Mouse (Mus musculus) heart, embryonic 14.5 days (tissue): ENCODE results near the gene Foxred1. TPM values are rescaled to one million over a fixed set of nuclear protein-coding genes. Genes with fewer than 3 reads are reported as not detected.

Source experiments
- ATAC-seq: fragments of 200-750 bp; cut with Nextera tagmentation; 2 replicates; pipeline ENCODE4 v1.8.0; 2017; ENCODE audit warnings: low read depth, moderate TSS enrichment; ENCODE audit not compliant: insufficient number of reproducible peaks, insufficient read depth, low FRiP score
- H3K27ac ChIP-seq, 2 experiments: fragments of 200-500 bp in 1 of 2; fragments of 300-500 bp in 1 of 2; sonication (generic) in 1 of 2; replicated peaks in 1 of 2; 2 replicates each; pipeline ENCODE4 v1.5.1; 2012 to 2014; ENCODE audit warnings: low read depth in 2 of 2, low read length in 2 of 2, control low read depth in 1 of 2, mild to moderate bottlenecking in 1 of 2, mixed read lengths in 1 of 2; ENCODE audit not compliant: control insufficient read depth in 1 of 2, insufficient read depth in 1 of 2
- H3K27me3 ChIP-seq: fragments of 300-500 bp; sonication (generic); 2 replicates; pipeline ENCODE4 v1.6.1; 2014; ENCODE audit warnings: mild to moderate bottlenecking, low read length, control low read depth; ENCODE audit not compliant: control insufficient read depth, insufficient read depth
- H3K36me3 ChIP-seq: fragments of 300-500 bp; sonication (generic); 2 replicates; pipeline ENCODE4 v1.6.1; 2014; ENCODE audit warnings: mild to moderate bottlenecking, control low read depth, low read length, mixed read lengths; ENCODE audit not compliant: control insufficient read depth, insufficient read depth
- H3K4me1 ChIP-seq, 2 experiments: fragments of 200-500 bp in 1 of 2; fragments of 300-500 bp in 1 of 2; sonication (generic) in 1 of 2; 2 replicates each; pipeline ENCODE4 v1.6.1; 2012 to 2014; ENCODE audit warnings: low read length in 2 of 2, control low read depth in 1 of 2, mixed read lengths in 1 of 2; ENCODE audit not compliant: control insufficient read depth in 2 of 2, insufficient read depth in 2 of 2
- H3K4me2 ChIP-seq: fragments of 300-500 bp; sonication (generic); 2 replicates; pipeline ENCODE4 v1.6.1; 2014; ENCODE audit warnings: mild to moderate bottlenecking, low read length
- H3K4me3 ChIP-seq, 2 experiments: fragments of 200-500 bp in 1 of 2; fragments of 300-500 bp in 1 of 2; sonication (generic) in 1 of 2; 2 replicates each; pipeline ENCODE4 v1.5.1; 2012 to 2014; ENCODE audit warnings: low read length in 2 of 2, mild to moderate bottlenecking in 2 of 2, control low read depth in 1 of 2, low read depth in 1 of 2, moderate library complexity in 1 of 2; ENCODE audit not compliant: control insufficient read depth in 1 of 2, insufficient read depth in 1 of 2
- H3K9ac ChIP-seq: fragments of 300-500 bp; sonication (generic); 2 replicates; pipeline ENCODE4 v1.6.1; 2014; ENCODE audit warnings: mild to moderate bottlenecking, low read length
- H3K9me3 ChIP-seq: fragments of 300-500 bp; sonication (generic); 2 replicates; pipeline ENCODE4 v1.6.1; 2016; ENCODE audit warnings: low read length, control low read depth; ENCODE audit not compliant: control insufficient read depth
- whole genome bisulfite sequencing: fragments of 180-500 bp; shearing (Covaris S2); extraction: QIAGEN DNeasy Blood & Tissue Kit; methylation state at CpG from one replicate; pipeline ENCODE4 v1.1.7; 2014; 5-methylcytosine and 5-hydroxymethylcytosine counted together
- polyA plus RNA-seq: library from polyadenylated mRNA; unstranded; fragments of >200 nt; fragmentation: Nextera tagmentation; extraction: Ambion mirVana; gene quantifications from 2 replicates; pipeline ENCODE4 v1.2.1, GENCODE M21; 2014

Foxred1 gene
- polyA plus RNA-seq, 1 experiment from 2014 or later = 60.2 TPM

- no peak overlapping the region for H3K27ac ChIP-seq
- H3K4me1 ChIP-seq = peaks cover 0 to 2% of the 10 kb centered on the region in 2 experiments; a peak in 1 of 4 replicates
- no peak overlapping the region for H3K4me2 ChIP-seq
- peaks cover 20% of the 10 kb centered on the region for H3K36me3 ChIP-seq
- H3K9me3 ChIP-seq = no peaks in the 10 kb centered on the region
- no peak for ATAC-seq
- no peak overlapping the region for H3K4me3 ChIP-seq
- H3K9ac ChIP-seq = no peak overlapping the region
- no peaks in the 10 kb centered on the region for H3K27me3 ChIP-seq
- 58% methylated on average over 3 of the region's 3 CpGs for WGBS
Observed at GRCm38 (mm10) chr9:35235996-35236395, 25.1 kb upstream of the Foxred1 start.

DNA sequence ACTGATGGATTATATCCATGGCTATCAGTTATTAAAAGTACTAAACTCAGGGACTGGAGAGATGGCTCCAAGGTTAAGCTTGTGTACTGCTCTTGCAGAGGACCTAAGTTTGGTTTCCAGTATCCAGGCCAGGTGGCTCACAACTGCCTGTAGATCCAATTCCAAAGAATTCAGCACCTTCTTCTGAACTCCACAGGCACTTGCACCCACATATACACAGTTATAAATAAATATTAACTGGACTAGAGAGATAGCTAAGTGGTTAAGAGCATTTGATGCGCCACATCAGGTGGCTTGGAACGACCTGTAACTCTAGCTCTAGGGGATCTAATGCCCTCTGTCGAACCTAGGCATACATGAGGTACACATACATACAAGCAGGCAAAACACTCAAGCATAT lies 17.8 kb upstream of the Foxred1 start:
- Histone ChIP-seq H3K4me1 (no peaks in the 10 kb centered on the region), H3K27ac (no peak overlapping the region), H3K4me2 (no peak overlapping the region), H3K27me3 (no peaks in the 10 kb centered on the region), H3K9me3 (no peaks in the 10 kb centered on the region), H3K9ac (no peak overlapping the region), H3K4me3 (no peak overlapping the region), H3K36me3 (peaks cover 38% of the 10 kb centered on the region)
- no peak for ATAC-seq
- WGBS = 88% methylated on average over 3 of the region's 3 CpGs

GRCm38 (mm10) chr9:35223466-35223865 lies 12.6 kb upstream of the Foxred1 start:
- no peaks in the 10 kb centered on the region for H3K4me1 ChIP-seq
- 95% methylated on average over 3 of the region's 3 CpGs for WGBS
- H3K9ac ChIP-seq = no peak overlapping the region
- H3K27ac ChIP-seq = no peak overlapping the region
- ATAC-seq = no peak
- no peaks in the 10 kb centered on the region for H3K27me3 ChIP-seq
- H3K9me3 ChIP-seq = no peaks in the 10 kb centered on the region
- H3K4me2 ChIP-seq = no peak overlapping the region
- no peak overlapping the region for H3K4me3 ChIP-seq
- peaks cover 77% of the 10 kb centered on the region for H3K36me3 ChIP-seq

GRCm38 (mm10) chr9:35217963-35218362 lies 7.1 kb upstream of the Foxred1 start:
- 53% methylated on average over 1 of the region's 1 CpGs for WGBS
- Histone ChIP-seq H3K27me3 (no peaks in the 10 kb centered on the region), H3K9me3 (no peaks in the 10 kb centered on the region), H3K36me3 (peaks cover 94% of the 10 kb centered on the region), H3K4me3 (no peak overlapping the region), H3K4me2 (no peak overlapping the region), H3K9ac (no peak overlapping the region), H3K27ac (no peak overlapping the region), H3K4me1 (no peaks in the 10 kb centered on the region)
- no peak for ATAC-seq

DNA sequence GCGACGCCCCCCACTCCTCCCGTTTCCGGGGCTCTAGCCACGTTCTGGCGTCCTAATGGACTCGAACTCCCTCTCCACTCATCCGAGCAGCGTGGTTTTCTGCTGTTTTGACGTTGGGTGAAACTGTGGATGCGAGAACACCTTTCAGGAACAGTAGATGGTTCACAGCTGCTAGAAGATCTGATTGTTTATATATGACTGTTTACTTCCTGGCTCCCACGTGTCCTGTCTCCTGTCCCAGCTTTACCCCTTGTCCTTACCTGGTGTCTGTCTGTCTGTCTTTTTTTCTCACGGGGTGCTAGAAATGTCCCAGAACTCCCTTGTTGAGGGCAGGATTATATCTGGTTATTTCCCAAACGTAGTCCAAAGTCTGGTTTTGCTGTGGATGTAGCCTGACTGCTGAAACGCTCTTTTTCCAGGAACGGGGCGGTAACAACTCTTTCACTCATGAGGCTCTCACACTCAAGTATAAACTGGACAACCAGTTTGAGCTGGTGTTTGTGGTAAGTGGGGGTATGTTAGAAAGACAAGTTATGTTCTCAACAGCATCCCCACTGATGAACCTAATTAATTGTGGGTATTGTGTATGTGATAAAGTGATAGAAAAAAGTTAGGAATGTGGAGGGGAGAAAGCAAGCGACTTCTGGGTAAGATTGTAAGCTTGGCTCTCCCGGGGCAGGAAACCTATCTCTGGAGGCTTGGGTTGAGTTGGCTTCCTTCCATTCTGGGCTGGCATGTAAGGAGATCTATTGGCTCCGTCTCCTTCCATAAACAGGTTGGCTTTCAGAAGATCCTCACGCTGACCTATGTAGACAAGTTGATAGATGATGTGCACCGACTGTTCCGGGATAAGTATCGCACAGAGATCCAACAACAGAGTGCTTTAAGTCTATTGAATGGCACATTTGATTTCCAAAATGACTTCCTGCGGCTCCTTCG lies 987 bp upstream of the Foxred1 start:
- Histone ChIP-seq H3K4me3 (peak overlapping the region; percentile 94 to 96), H3K9me3 (no peaks in the 10 kb centered on the region), H3K4me1 (peaks cover 7 to 18% of the 10 kb centered on the region in 2 experiments), H3K36me3 (peaks cover 73% of the 10 kb centered on the region), H3K27ac (peak overlapping the region; percentile 75 to 77), H3K27me3 (no peaks in the 10 kb centered on the region), H3K9ac (peak overlapping the region; percentile 95), H3K4me2 (peak overlapping the region; percentile 89)
- WGBS = 29% methylated on average over 26 of the region's 26 CpGs
- ATAC-seq = no peak

DNA sequence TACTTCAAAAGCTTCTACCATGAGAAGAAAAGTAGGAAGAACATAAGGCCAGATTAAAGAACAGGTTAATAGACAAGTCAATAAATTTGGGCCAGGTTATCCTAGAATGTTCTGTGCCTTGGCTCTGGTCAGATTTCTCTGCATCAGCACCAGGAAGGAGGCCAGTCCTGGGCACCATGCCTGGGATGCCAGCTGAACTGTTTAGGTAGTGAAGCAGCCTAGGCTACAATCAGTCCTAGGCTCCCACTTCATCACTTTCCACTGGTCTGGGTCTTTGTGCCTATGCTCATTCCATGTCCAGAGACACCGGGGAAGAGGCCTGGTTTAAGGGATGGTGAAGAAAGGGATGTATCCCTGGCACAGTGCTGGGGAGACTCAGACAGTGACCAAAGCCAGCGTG lies 6.4 kb downstream of the Foxred1 start:
- WGBS = 92% methylated on average over 2 of the region's 2 CpGs

DNA sequence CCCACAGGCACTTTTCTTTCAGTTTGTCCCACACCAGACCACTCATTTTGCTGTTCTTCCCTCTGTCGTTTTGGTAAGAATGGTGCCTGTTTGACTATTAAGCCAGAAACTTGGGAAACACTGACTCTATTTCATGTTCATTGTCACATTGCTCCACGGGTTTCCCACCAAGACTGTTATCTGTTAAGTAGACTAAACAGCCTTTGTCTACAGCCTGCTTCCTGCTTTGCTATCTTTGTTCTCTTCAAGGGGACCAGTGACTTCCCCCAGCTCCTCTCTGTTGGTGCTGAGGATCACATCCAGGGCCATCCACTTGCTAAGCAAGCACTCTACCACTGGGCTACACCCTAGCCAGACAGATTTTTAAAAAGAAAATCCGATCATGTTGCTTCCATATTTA lies 7.3 kb downstream of the Foxred1 start:
- 27% methylated on average over 3 of the region's 3 CpGs for WGBS
- H3K36me3 ChIP-seq = peaks cover 49% of the 10 kb centered on the region
- peaks cover 2 to 15% of the 10 kb centered on the region in 2 experiments for H3K4me1 ChIP-seq

More for the DNA sequence above, 6.4 kb downstream of the Foxred1 start:
- Histone ChIP-seq H3K36me3 (peaks cover 58% of the 10 kb centered on the region), H3K27me3 (no peaks in the 10 kb centered on the region), H3K9ac (no peak overlapping the region), H3K4me1 (peaks cover 2 to 11% of the 10 kb centered on the region in 2 experiments), H3K9me3 (no peaks in the 10 kb centered on the region), H3K4me3 (no peak overlapping the region), H3K4me2 (no peak overlapping the region), H3K27ac (no peak overlapping the region)
- no peak for ATAC-seq

More for the DNA sequence above, 7.3 kb downstream of the Foxred1 start:
- no peak for ATAC-seq
- no peak overlapping the region for H3K9ac ChIP-seq
- H3K27me3 ChIP-seq = no peaks in the 10 kb centered on the region
- H3K4me3 ChIP-seq = no peak overlapping the region
- H3K9me3 ChIP-seq = no peaks in the 10 kb centered on the region
- H3K27ac ChIP-seq = no peak overlapping the region
- no peak overlapping the region for H3K4me2 ChIP-seq
